Mouse (Mus musculus) ES-Bruce4 (cell line): ENCODE measurements around the gene Nat8.

Source experiments
- CTCF ChIP-seq: IDR thresholded peaks from one replicate; pipeline ENCODE4 v1.8.1; 2011; ENCODE audit warnings: low read depth, low read length
- EP300 ChIP-seq: IDR thresholded peaks from 2 replicates; pipeline ENCODE4 v1.6.1; 2011; ENCODE audit warnings: low read depth, low read length; ENCODE audit not compliant: insufficient read depth

DNA sequence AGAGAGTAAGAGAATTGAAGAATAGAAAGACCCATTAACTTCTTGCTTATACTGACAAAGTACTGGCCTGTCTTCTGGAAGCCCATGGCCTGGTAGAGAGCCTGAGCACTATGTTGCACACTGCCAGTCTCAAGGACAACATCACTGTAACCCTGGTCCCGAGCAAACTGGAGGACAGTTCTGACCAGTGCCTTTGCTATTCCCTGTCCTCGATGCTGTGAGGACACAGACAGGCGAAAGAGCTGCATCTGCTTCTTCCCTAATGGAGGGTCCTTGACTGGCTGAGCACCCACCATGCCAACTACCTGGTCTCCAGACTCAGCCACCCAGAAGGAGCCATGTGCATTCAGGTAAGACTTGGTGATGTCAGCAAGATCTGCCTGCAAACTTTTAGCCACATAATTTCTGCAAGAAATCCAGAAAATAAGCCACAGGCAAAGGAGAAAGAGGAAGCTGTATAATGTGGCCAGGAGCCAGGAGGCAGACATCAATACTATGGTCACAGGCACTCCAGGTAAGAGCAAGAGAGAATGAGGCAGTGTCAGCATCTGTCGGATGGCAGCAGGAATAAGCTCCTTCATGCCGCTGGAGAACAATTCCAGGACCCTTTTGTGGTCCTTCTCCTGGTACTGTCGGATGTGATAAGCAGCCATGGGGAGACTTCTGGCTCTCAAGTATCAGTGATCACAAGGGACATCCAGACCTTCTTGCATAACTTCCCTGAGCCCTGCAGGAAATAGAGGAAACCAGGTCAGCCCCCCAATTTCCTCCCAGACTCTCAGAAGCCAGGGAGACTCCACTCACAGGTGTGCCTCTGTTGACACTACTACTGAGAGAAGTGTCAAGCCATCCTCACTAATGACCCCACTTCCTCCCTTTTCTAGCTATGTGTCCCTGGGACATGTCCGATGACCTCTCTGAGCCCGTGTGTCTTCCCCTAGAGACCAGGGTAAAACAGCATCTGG lies 36.1 kb upstream of the Nat8 start:
- no peak for TF ChIP-seq CTCF
- no peak for TF ChIP-seq EP300
